Mouse (Mus musculus): ENCODE measurements at regions not wholly inside any gene's neighbourhood (a gene's known extent, or its start where the extent isn't known, plus 50 kb on each side); places are given as distances from the start of the nearest gene placed in this dataset.

- H3K9me3 ChIP-seq = no peaks in the 10 kb centered on the region
- H3K4me1 ChIP-seq = no peaks in the 10 kb centered on the region
- no peak overlapping the region for H3K9ac ChIP-seq (replicated peaks)
- no peak for ATAC-seq (ENCODE audit: low FRiP score, low read depth)
- no peaks in the 10 kb centered on the region for H3K27me3 ChIP-seq
- no peak overlapping the region for H3K4me2 ChIP-seq (replicated peaks)
- H3K36me3 ChIP-seq = no peaks in the 10 kb centered on the region
- H3K27ac ChIP-seq (replicated peaks) = no peak overlapping the region
- 74% methylated on average over 9 of the region's 9 CpGs for WGBS
- H3K4me3 ChIP-seq = no peak overlapping the region
Observed at GRCm38 (mm10) chr8:80168688-80169087, 110.9 kb upstream of the Hhip start.

- no peak overlapping the region for H3K9ac ChIP-seq (replicated peaks)
- ATAC-seq (ENCODE audit: low FRiP score, low read depth) = no peak
- no peaks in the 10 kb centered on the region for H3K9me3 ChIP-seq
- H3K4me3 ChIP-seq = no peak overlapping the region
- H3K27me3 ChIP-seq = no peaks in the 10 kb centered on the region
- no peaks in the 10 kb centered on the region for H3K36me3 ChIP-seq
- H3K27ac ChIP-seq (replicated peaks) = no peak overlapping the region
- 73% methylated on average over 9 of the region's 9 CpGs for WGBS
- no peak overlapping the region for H3K4me2 ChIP-seq (replicated peaks)
- H3K4me1 ChIP-seq = no peaks in the 10 kb centered on the region
Observed at GRCm38 (mm10) chr8:80149458-80150083, 91.8 kb upstream of the Hhip start.

DNA sequence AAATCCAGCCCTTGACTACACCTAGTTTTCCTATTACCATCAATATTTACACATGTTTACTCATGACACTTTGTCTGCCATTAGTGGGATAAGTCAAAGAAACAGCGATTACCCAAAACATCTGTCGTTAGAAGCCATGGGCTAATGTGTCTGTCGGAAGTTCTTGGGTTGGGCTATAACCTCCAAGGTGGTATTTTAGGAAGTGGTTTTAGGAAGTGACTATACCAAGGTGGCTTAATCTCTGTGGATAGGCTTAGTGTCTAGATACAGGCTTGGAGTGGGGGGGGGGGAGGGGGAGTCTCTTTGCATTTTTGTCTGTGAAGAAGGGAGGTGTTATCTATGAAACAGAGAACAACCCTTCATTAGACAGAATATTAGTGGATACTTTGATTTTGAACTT lies 90.1 kb upstream of the Hhip start:
- ATAC-seq (ENCODE audit: low FRiP score, low read depth) = no peak

DNA sequence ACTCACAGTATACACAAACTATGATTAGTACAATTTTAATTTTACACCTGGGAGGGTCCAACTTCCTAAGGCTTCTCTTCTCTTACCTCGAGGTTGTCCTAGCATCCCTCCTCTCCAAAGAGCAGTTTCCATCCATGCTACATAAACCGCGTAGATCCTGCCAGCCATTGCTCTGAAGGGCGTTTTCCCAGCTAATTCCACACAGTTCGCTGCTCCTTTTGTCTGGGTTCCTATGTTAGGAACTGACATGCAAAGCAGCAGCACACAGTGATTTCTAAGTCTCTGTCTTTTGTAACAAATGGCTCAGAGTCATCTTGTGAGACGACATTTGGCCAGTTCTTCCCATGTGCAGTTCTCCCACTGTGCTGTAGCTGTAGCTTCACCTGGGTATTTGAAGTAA lies 80.7 kb upstream of the Hhip start:
- WGBS = 60% methylated on average over 6 of the region's 6 CpGs
- Histone ChIP-seq H3K4me1 (no peaks in the 10 kb centered on the region), H3K4me3 (no peak overlapping the region), H3K9me3 (no peaks in the 10 kb centered on the region), H3K36me3 (no peaks in the 10 kb centered on the region), H3K27ac (replicated peaks) (no peak overlapping the region), H3K4me2 (replicated peaks) (no peak overlapping the region), H3K9ac (replicated peaks) (no peak overlapping the region), H3K27me3 (no peaks in the 10 kb centered on the region)
- no peak for ATAC-seq (ENCODE audit: low FRiP score, low read depth)

More for the DNA sequence above, 90.1 kb upstream of the Hhip start:
- Histone ChIP-seq H3K4me3 (no peak overlapping the region), H3K9me3 (no peaks in the 10 kb centered on the region), H3K4me1 (no peaks in the 10 kb centered on the region), H3K27ac (replicated peaks) (no peak overlapping the region), H3K4me2 (replicated peaks) (no peak overlapping the region), H3K27me3 (no peaks in the 10 kb centered on the region), H3K9ac (replicated peaks) (no peak overlapping the region), H3K36me3 (no peaks in the 10 kb centered on the region)
- WGBS = 94% methylated on average over 3 of the region's 3 CpGs

- H3K36me3 ChIP-seq = no peaks in the 10 kb centered on the region
- no peak for ATAC-seq (ENCODE audit: low FRiP score, low read depth)
- 0 out of 2 replicates have a peak, but pooled peaks cover 4% of the 10 kb centered on the region for H3K27me3 ChIP-seq
- WGBS = 93% methylated on average over 3 of the region's 3 CpGs
- H3K9ac ChIP-seq (replicated peaks) = no peak overlapping the region
- H3K4me2 ChIP-seq (replicated peaks) = no peak overlapping the region
- no peaks in the 10 kb centered on the region for H3K9me3 ChIP-seq
- no peak overlapping the region for H3K4me3 ChIP-seq
- H3K27ac ChIP-seq (replicated peaks) = no peak overlapping the region
- no peaks in the 10 kb centered on the region for H3K4me1 ChIP-seq
Observed at GRCm38 (mm10) chr8:80120378-80120965, 62.7 kb upstream of the Hhip start.

DNA sequence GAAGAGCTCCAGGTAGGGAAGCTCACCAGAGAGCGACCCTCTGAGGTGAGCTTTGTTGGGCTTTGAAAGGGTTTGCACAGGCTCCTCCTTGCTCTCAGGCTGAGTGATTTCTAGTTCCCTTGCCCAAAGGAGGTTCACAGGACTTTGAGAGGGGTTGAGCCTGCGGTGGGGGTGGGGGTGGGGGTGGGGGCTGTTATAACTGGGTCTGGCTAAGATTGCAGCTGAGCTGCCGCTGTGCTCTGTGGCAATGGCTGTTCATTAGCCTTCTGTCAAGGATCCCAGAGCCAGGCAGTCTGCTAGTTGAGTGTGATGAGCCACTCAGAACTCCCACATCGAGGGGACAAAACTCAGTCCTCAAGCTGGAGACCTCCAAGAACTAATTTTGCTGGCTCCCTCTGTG lies 59.5 kb upstream of the Hhip start:
- no peaks in the 10 kb centered on the region for H3K36me3 ChIP-seq
- no peaks in the 10 kb centered on the region for H3K9me3 ChIP-seq
- H3K4me1 ChIP-seq = no peaks in the 10 kb centered on the region
- H3K4me2 ChIP-seq (replicated peaks) = no peak overlapping the region
- H3K9ac ChIP-seq (replicated peaks) = no peak overlapping the region
- 65% methylated on average over 4 of the region's 4 CpGs for WGBS
- 0 out of 2 replicates have a peak, but pooled peaks cover 4% of the 10 kb centered on the region for H3K27me3 ChIP-seq
- no peak for ATAC-seq (ENCODE audit: low FRiP score, low read depth)
- no peak overlapping the region for H3K4me3 ChIP-seq
- H3K27ac ChIP-seq (replicated peaks) = no peak overlapping the region

Data from midbrain, embryonic 12.5 days (tissue).